Mouse (Mus musculus): ENCODE measurements at regions not wholly inside any gene's neighbourhood (a gene's known extent, or its start where the extent isn't known, plus 50 kb on each side); places are given as distances from the start of the nearest gene placed in this dataset.

GRCm38 (mm10) chr2:173992041-173992440, 84.1 kb upstream of the Stx16 start:
- TF ChIP-seq POLR2A (IDR thresholded peaks at IDR 0.05; ENCODE audit: borderline replicate concordance, control insufficient read depth, low read depth, low read length) (no peak), CTCF (IDR thresholded peaks at IDR 0.05; ENCODE audit: control insufficient read depth, insufficient read depth, low read length) (no peak)
